Mouse (Mus musculus) forebrain, embryonic 16.5 days (tissue): ENCODE results near the gene Stat3. TPM values are rescaled to one million over a fixed set of nuclear protein-coding genes. Genes with fewer than 3 reads are reported as not detected.

Experiments
- ATAC-seq: fragments of 200-750 bp; cut with Nextera tagmentation; 2 replicates; pipeline ENCODE4 v1.8.0; 2017; ENCODE audit warnings: mild to moderate bottlenecking, moderate library complexity
- H3K27ac ChIP-seq: fragments of 300-500 bp; sonication (generic); 2 replicates; pipeline ENCODE4 v1.5.1; 2014; ENCODE audit warnings: low read length, control low read depth
- H3K27me3 ChIP-seq: fragments of 300-500 bp; sonication (generic); replicated peaks from 2 replicates; pipeline ENCODE4 v1.6.1; 2014; ENCODE audit warnings: low read length; ENCODE audit not compliant: control insufficient read depth, insufficient read depth
- H3K36me3 ChIP-seq: fragments of 300-500 bp; sonication (generic); 2 replicates; pipeline ENCODE4 v1.6.1; 2014; ENCODE audit not compliant: control insufficient read depth, insufficient read depth
- H3K4me1 ChIP-seq: fragments of 300-500 bp; sonication (generic); replicated peaks from 2 replicates; pipeline ENCODE4 v1.6.1; 2014; ENCODE audit warnings: low read length; ENCODE audit not compliant: control insufficient read depth, insufficient read depth
- H3K4me2 ChIP-seq: fragments of 300-500 bp; sonication (generic); 2 replicates; pipeline ENCODE4 v1.6.1; 2014; ENCODE audit warnings: mild to moderate bottlenecking, low read length, control low read depth
- H3K4me3 ChIP-seq: fragments of 300-500 bp; sonication (generic); replicated peaks from 2 replicates; pipeline ENCODE4 v1.5.1; 2014; ENCODE audit warnings: mild to moderate bottlenecking, low read length, control low read depth
- H3K9ac ChIP-seq: fragments of 300-500 bp; sonication (generic); replicated peaks from 2 replicates; pipeline ENCODE4 v1.6.1; 2014; ENCODE audit warnings: low read depth, low read length, control low read depth
- H3K9me3 ChIP-seq: fragments of 300-500 bp; sonication (generic); 2 replicates; pipeline ENCODE4 v1.6.1; 2016; ENCODE audit warnings: low read length; ENCODE audit not compliant: control insufficient read depth
- WGBS: fragments of 180-500 bp; shearing (Covaris S2); extraction: QIAGEN DNeasy Blood & Tissue Kit; methylation state at CpG from one replicate; pipeline ENCODE4 v1.1.7; 2014; 5-methylcytosine and 5-hydroxymethylcytosine counted together
- polyA plus RNA-seq: library from polyadenylated mRNA; unstranded; fragments of >200 nt; fragmentation: Nextera tagmentation; extraction: Ambion mirVana; gene quantifications from 2 replicates; pipeline ENCODE4 v1.2.1, GENCODE M21; 2015

Gene Stat3
- polyA plus RNA-seq, 1 experiment from 2014 or later, result 31.5 TPM

GRCm38 (mm10) chr11:100839523-100839922, 99.8 kb downstream of the Stat3 start:
- Histone ChIP-seq H3K9me3 (peaks cover 2% of the 10 kb centered on the region; the same call in 1 of the 2 replicates), H3K4me2 (no peak overlapping the region), H3K4me1 (no peaks in the 10 kb centered on the region), H3K4me3 (no peak overlapping the region), H3K9ac (no peak overlapping the region), H3K27ac (no peak overlapping the region), H3K27me3 (no peaks in the 10 kb centered on the region), H3K36me3 (no peaks in the 10 kb centered on the region)
- 78% methylated on average over 8 of the region's 8 CpGs for WGBS
- no peak for ATAC-seq

GRCm38 (mm10) chr11:100838894-100839293, 100.4 kb downstream of the Stat3 start:
- no peak overlapping the region for H3K9ac ChIP-seq
- ATAC-seq, result no peak
- WGBS, result 93% methylated on average over 9 of the region's 9 CpGs
- H3K27me3 ChIP-seq, result no peaks in the 10 kb centered on the region
- no peaks in the 10 kb centered on the region for H3K4me1 ChIP-seq
- H3K36me3 ChIP-seq, result no peaks in the 10 kb centered on the region
- H3K4me2 ChIP-seq, result no peak overlapping the region
- no peak overlapping the region for H3K27ac ChIP-seq
- peaks cover 2% of the 10 kb centered on the region; the same call in 1 of the 2 replicates for H3K9me3 ChIP-seq
- no peak overlapping the region for H3K4me3 ChIP-seq

- no peak overlapping the region for H3K27ac ChIP-seq
- no peaks in the 10 kb centered on the region for H3K36me3 ChIP-seq
- no peak overlapping the region for H3K4me2 ChIP-seq
- ATAC-seq, result no peak
- H3K4me1 ChIP-seq, result no peaks in the 10 kb centered on the region
- 83% methylated on average over 9 of the region's 9 CpGs for WGBS
- peaks cover 2% of the 10 kb centered on the region; the same call in 1 of the 2 replicates for H3K9me3 ChIP-seq
- H3K4me3 ChIP-seq, result no peak overlapping the region
- no peak overlapping the region for H3K9ac ChIP-seq
- no peaks in the 10 kb centered on the region for H3K27me3 ChIP-seq
Observed at GRCm38 (mm10) chr11:100836923-100837702, 102.2 kb downstream of the Stat3 start.

Other genes starting within 250 kb of the Stat3 start
- gene Zfp385c, start 247.1 kb downstream of the Stat3 start, polyA plus RNA-seq, result 0.80 TPM in 1 of 2 replicates, not detected in the other
- gene Dhx58, start 235.3 kb downstream of the Stat3 start, polyA plus RNA-seq, result 1.7 and 2.1 TPM in 2 replicates
- 57.6 and 57.8 TPM in 2 replicates for gene Kat2a, start 227.1 kb downstream of the Stat3 start, polyA plus RNA-seq
- not detected in 2 replicates for gene Hspb9, start 225.7 kb downstream of the Stat3 start, polyA plus RNA-seq
- gene Rab5c, start 201.3 kb downstream of the Stat3 start, polyA plus RNA-seq, result 37.6 and 38.9 TPM in 2 replicates
- 3.5 and 6.8 TPM in 2 replicates for gene Kcnh4, start 179.6 kb downstream of the Stat3 start, polyA plus RNA-seq
- 0.92 TPM in 1 of 2 replicates, not detected in the other for gene Hcrt, start 176.6 kb downstream of the Stat3 start, polyA plus RNA-seq
- 2.5 and 5.0 TPM in 2 replicates for gene Ghdc, start 168.6 kb downstream of the Stat3 start, polyA plus RNA-seq
- 9.8 and 11.9 TPM in 2 replicates for gene Stat5b, start 88.8 kb downstream of the Stat3 start, polyA plus RNA-seq
- 1.0 and 1.2 TPM in 2 replicates for gene Stat5a, start 80.2 kb downstream of the Stat3 start, polyA plus RNA-seq
- gene Cavin1, start 31.3 kb upstream of the Stat3 start, polyA plus RNA-seq, result 33.6 and 45.4 TPM in 2 replicates
- 90.6 and 111 TPM in 2 replicates for gene Atp6v0a1, start 69.9 kb upstream of the Stat3 start, polyA plus RNA-seq
- 7.1 and 8.0 TPM in 2 replicates for gene Naglu, start 130.5 kb upstream of the Stat3 start, polyA plus RNA-seq
- 0.25 and 0.30 TPM in 2 replicates for gene Hsd17b1, start 138.9 kb upstream of the Stat3 start, polyA plus RNA-seq
- gene Coasy, start 143.0 kb upstream of the Stat3 start, polyA plus RNA-seq, result 45.9 and 48.1 TPM in 2 replicates
- gene Mlx, start 147.7 kb upstream of the Stat3 start, polyA plus RNA-seq, result 94.6 and 102 TPM in 2 replicates
- 37.3 and 43.6 TPM in 2 replicates for gene Psmc3ip, start 155.9 kb upstream of the Stat3 start, polyA plus RNA-seq
- gene Retreg3, start 180.4 kb upstream of the Stat3 start, polyA plus RNA-seq, result 24.5 and 25.2 TPM in 2 replicates
- gene Tubg1, start 180.4 kb upstream of the Stat3 start, polyA plus RNA-seq, result 90.7 and 93.0 TPM in 2 replicates
- 36.2 and 43.0 TPM in 2 replicates for gene Tubg2, start 216.4 kb upstream of the Stat3 start, polyA plus RNA-seq
- 0.77 and 1.5 TPM in 2 replicates for gene Cntnap1, start 231.0 kb upstream of the Stat3 start, polyA plus RNA-seq
- gene Plekhh3, start 231.8 kb upstream of the Stat3 start, polyA plus RNA-seq, result 4.8 and 5.8 TPM in 2 replicates
- gene Ccr10, start 235.9 kb upstream of the Stat3 start, polyA plus RNA-seq, result 0.14 TPM in 1 of 2 replicates, not detected in the other